Mouse (Mus musculus) layer of hippocampus, adult 2 months (tissue): Measurements from ENCODE around the gene Creb1. TPM values are rescaled to one million over a fixed set of nuclear protein-coding genes. Genes with fewer than 3 reads are reported as not detected.

Experiments used
- DNase-seq, 2 experiments: peaks; one replicate each; pipeline ENCODE4 v3.0.0; 2022; ENCODE audit warnings: low spot score in 2 of 2
- H3K27ac ChIP-seq: fragments of 200-600 bp; 2 replicates; pipeline ENCODE4 v1.8.1; 2022
- H3K4me3 ChIP-seq: fragments of 200-600 bp; 2 replicates; pipeline ENCODE4 v1.8.1; 2022; ENCODE audit warnings: mild to moderate bottlenecking
- CTCF ChIP-seq: fragments of 200-600 bp; conservative IDR thresholded peaks from 2 replicates; pipeline ENCODE4 v1.8.1; 2022; ENCODE audit warnings: antibody characterized with exemption, mild to moderate bottlenecking, moderate library complexity
- total RNA-seq, 2 experiments: library from RNA; stranded (reverse); gene quantifications; 2 replicates each; pipeline ENCODE4 v1.2.3; 2021

The Creb1 gene
- total RNA-seq, 2 experiments from 2014 or later, result 54.3 to 55.9 TPM

- no peak overlapping the region for H3K4me3 ChIP-seq
- peak in 1 of 2 experiments; percentile 39 for DNase-seq
- no peak overlapping the region for H3K27ac ChIP-seq
- no peak for TF ChIP-seq CTCF
Observed at GRCm38 (mm10) chr1:64644513-64644912, 112.1 kb downstream of the Creb1 start.

GRCm38 (mm10) chr1:64649362-64650124 lies 117.1 kb downstream of the Creb1 start:
- H3K27ac ChIP-seq, result no peak overlapping the region
- TF ChIP-seq CTCF, result no peak
- H3K4me3 ChIP-seq, result no peak overlapping the region
- no peak for DNase-seq

- DNase-seq, result no peak
- H3K27ac ChIP-seq, result no peak overlapping the region
- no peak for TF ChIP-seq CTCF
- no peak overlapping the region for H3K4me3 ChIP-seq
Observed at GRCm38 (mm10) chr1:64653701-64654100, 121.3 kb downstream of the Creb1 start.

Other genes with a start within 250 kb of the Creb1 start
- gene Mettl21a, start 84.6 kb downstream of the Creb1 start, total RNA-seq, result 10 to 100 TPM in 1 of 2 experiments, 1 to 10 TPM in 1; 8.0 to 12.2 TPM
- 10 to 100 TPM; 12.9 to 14.8 TPM for gene Ccnyl1, start 157.8 kb downstream of the Creb1 start, total RNA-seq
- 1 to 10 TPM in 1 of 2 experiments, under 1 TPM in 1; 0.93 to 1.3 TPM for gene Fzd5, start 205.1 kb downstream of the Creb1 start, total RNA-seq